Mouse (Mus musculus): ENCODE measurements around the gene Gls2. TPM values are rescaled to one million over a fixed set of nuclear protein-coding genes. Genes with fewer than 3 reads are reported as not detected.
A peak's percentile ranks its signal among the peaks of the same experiment; 100 is the strongest.
"Not testable (repeated sequence)": the region's sequence is repeated elsewhere in the genome, so short reads cannot be mapped to it uniquely, and the experiment has no call there.

The Gls2 gene
- polyA plus RNA-seq, 1 experiment from 2014 or later = 1.1 TPM

GRCm38 (mm10) chr10:128171348-128171747 is 22.9 kb upstream of the Gls2 start:
- not testable (repeated sequence) for H3K9me3 ChIP-seq (ENCODE audit: control insufficient read depth, low read length); H3K9ac ChIP-seq (ENCODE audit: low read depth, low read length); DNase-seq (ENCODE audit: low spot score); H3K4me2 ChIP-seq (ENCODE audit: low read depth, low read length); H3K27ac ChIP-seq (replicated peaks; ENCODE audit: low read depth, low read length); H3K27me3 ChIP-seq (replicated peaks; ENCODE audit: control insufficient read depth, insufficient read depth, low read length); ATAC-seq (ENCODE audit: low read depth); H3K36me3 ChIP-seq (ENCODE audit: control insufficient read depth, insufficient read depth, low read length); H3K4me3 ChIP-seq (ENCODE audit: low read depth, low read length)
- 96% methylated on average over 10 of the region's 10 CpGs for WGBS
- peaks cover 24% of the 10 kb centered on the region for H3K4me1 ChIP-seq (ENCODE audit: control insufficient read depth, insufficient read depth, low read length)

GRCm38 (mm10) chr10:128175302-128175701 is 19.0 kb upstream of the Gls2 start:
- no peaks in the 10 kb centered on the region for H3K9me3 ChIP-seq (ENCODE audit: control insufficient read depth, low read length)
- H3K4me2 ChIP-seq (ENCODE audit: low read depth, low read length) = peak overlapping the region; percentile 92
- H3K27me3 ChIP-seq (replicated peaks; ENCODE audit: control insufficient read depth, insufficient read depth, low read length) = no peaks in the 10 kb centered on the region
- peak overlapping the region; percentile 62 for H3K9ac ChIP-seq (ENCODE audit: low read depth, low read length)
- H3K4me1 ChIP-seq (ENCODE audit: control insufficient read depth, insufficient read depth, low read length) = peaks cover 23% of the 10 kb centered on the region
- peak overlapping the region; percentile 93 for H3K27ac ChIP-seq (replicated peaks; ENCODE audit: low read depth, low read length)
- peak overlapping the region; percentile 55 for H3K4me3 ChIP-seq (ENCODE audit: low read depth, low read length)
- DNase-seq (ENCODE audit: low spot score) (peak; percentile 24), ATAC-seq (ENCODE audit: low read depth) (no peak)
- WGBS = 7% methylated on average over 3 of the region's 3 CpGs
- no peaks in the 10 kb centered on the region for H3K36me3 ChIP-seq (ENCODE audit: control insufficient read depth, insufficient read depth, low read length)

- H3K36me3 ChIP-seq (ENCODE audit: control insufficient read depth, insufficient read depth, low read length) = no peaks in the 10 kb centered on the region
- no peaks in the 10 kb centered on the region for H3K27me3 ChIP-seq (replicated peaks; ENCODE audit: control insufficient read depth, insufficient read depth, low read length)
- peaks cover 23% of the 10 kb centered on the region for H3K4me1 ChIP-seq (ENCODE audit: control insufficient read depth, insufficient read depth, low read length)
- peak; percentile 96 for DNase-seq (ENCODE audit: low spot score)
- peak overlapping the region; percentile 92 for H3K4me2 ChIP-seq (ENCODE audit: low read depth, low read length)
- under 1% methylated on average over 17 of the region's 17 CpGs for WGBS
- H3K9me3 ChIP-seq (ENCODE audit: control insufficient read depth, low read length) = no peaks in the 10 kb centered on the region
- H3K9ac ChIP-seq (ENCODE audit: low read depth, low read length) = peak overlapping the region; percentile 62
- ATAC-seq (ENCODE audit: low read depth) = peak; percentile 90
- peak overlapping the region; percentile 93 for H3K27ac ChIP-seq (replicated peaks; ENCODE audit: low read depth, low read length)
- H3K4me3 ChIP-seq (ENCODE audit: low read depth, low read length) = peak overlapping the region; percentile 55
Observed at GRCm38 (mm10) chr10:128175996-128176755, 18.1 kb upstream of the Gls2 start.

- ATAC-seq (ENCODE audit: low read depth) (no peak), DNase-seq (ENCODE audit: low spot score) (no peak)
- Histone ChIP-seq H3K27ac (replicated peaks; ENCODE audit: low read depth, low read length) (no peak overlapping the region), H3K9ac (ENCODE audit: low read depth, low read length) (no peak overlapping the region), H3K36me3 (ENCODE audit: control insufficient read depth, insufficient read depth, low read length) (no peaks in the 10 kb centered on the region), H3K4me2 (ENCODE audit: low read depth, low read length) (no peak overlapping the region), H3K9me3 (ENCODE audit: control insufficient read depth, low read length) (no peaks in the 10 kb centered on the region), H3K4me3 (ENCODE audit: low read depth, low read length) (no peak overlapping the region), H3K27me3 (replicated peaks; ENCODE audit: control insufficient read depth, insufficient read depth, low read length) (no peaks in the 10 kb centered on the region), H3K4me1 (ENCODE audit: control insufficient read depth, insufficient read depth, low read length) (peaks cover 23% of the 10 kb centered on the region)
- whole genome bisulfite sequencing = 88% methylated on average over 4 of the region's 4 CpGs
Observed at GRCm38 (mm10) chr10:128177316-128177715, 16.9 kb upstream of the Gls2 start.

DNA sequence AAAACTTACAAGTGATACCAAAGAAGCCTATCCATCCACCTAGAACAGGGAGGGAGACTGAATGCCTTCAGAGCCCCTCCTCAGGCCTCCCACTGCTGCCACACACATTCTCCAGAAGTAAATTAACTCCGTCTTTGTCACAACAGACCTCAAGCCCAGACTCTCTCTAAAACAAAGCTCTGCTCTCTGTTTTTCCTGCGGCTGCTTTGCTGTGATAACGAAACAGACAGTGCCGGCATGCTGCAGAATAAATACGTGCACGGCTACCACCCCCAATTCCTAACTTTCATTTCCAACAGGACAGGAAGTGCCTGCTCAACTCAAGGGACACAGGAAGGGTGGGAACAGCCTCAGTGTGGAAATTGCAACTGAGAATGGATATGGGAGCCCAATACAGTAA is 14.3 kb upstream of the Gls2 start, which contains the start of gene Rbms2:
Gene Rbms2 (minus strand): TSS at position 309 of the 400 bp plus-strand sequence.
- Histone ChIP-seq H3K4me1 (ENCODE audit: control insufficient read depth, insufficient read depth, low read length) (peaks cover 10% of the 10 kb centered on the region), H3K4me3 (ENCODE audit: low read depth, low read length) (peak within 1 kb of the TSS; percentile 8), H3K27me3 (replicated peaks; ENCODE audit: control insufficient read depth, insufficient read depth, low read length) (no peaks in the 10 kb centered on the region), H3K27ac (replicated peaks; ENCODE audit: low read depth, low read length) (peak within 1 kb of the TSS; percentile 57), H3K4me2 (ENCODE audit: low read depth, low read length) (peak within 1 kb of the TSS; percentile 30), H3K9ac (ENCODE audit: low read depth, low read length) (0 out of 2 replicates have a peak within 1 kb of the TSS, but pooled peaks have one; percentile 6), H3K36me3 (ENCODE audit: control insufficient read depth, insufficient read depth, low read length) (no peaks in the 10 kb centered on the region), H3K9me3 (ENCODE audit: control insufficient read depth, low read length) (no peaks in the 10 kb centered on the region)
- ATAC-seq (ENCODE audit: low read depth) = no peak
- DNase-seq (ENCODE audit: low spot score) = peak; percentile 29
- under 1% methylated on average over 6 of the region's 6 CpGs for WGBS

DNA sequence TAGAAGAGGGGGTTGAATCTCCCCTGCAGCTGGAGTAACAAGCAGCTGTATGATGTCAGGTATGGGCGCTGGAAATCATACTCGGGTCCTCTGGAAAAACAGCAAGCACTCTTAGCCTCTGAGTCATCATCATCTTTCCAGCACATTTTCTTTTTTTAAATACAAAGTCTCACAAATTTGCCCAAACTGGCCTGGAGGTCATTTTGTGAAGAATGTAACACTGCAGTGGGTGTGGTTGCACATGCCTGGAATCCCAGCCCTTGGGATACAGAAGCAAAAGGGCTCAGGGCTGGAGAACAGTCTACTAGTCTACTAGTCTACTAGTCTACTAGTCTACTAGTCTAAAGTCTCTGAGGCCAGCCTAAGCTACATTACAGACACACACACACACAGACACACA is 10.0 kb upstream of the Gls2 start:
- Histone ChIP-seq H3K4me2 (ENCODE audit: low read depth, low read length) (no peak overlapping the region), H3K9ac (ENCODE audit: low read depth, low read length) (no peak overlapping the region), H3K27me3 (replicated peaks; ENCODE audit: control insufficient read depth, insufficient read depth, low read length) (no peaks in the 10 kb centered on the region), H3K9me3 (ENCODE audit: control insufficient read depth, low read length) (no peaks in the 10 kb centered on the region), H3K4me1 (ENCODE audit: control insufficient read depth, insufficient read depth, low read length) (peaks cover 3% of the 10 kb centered on the region; the same call in 1 of the 2 replicates), H3K27ac (replicated peaks; ENCODE audit: low read depth, low read length) (no peak overlapping the region), H3K36me3 (ENCODE audit: control insufficient read depth, insufficient read depth, low read length) (no peaks in the 10 kb centered on the region), H3K4me3 (ENCODE audit: low read depth, low read length) (no peak overlapping the region)
- 74% methylated on average over 2 of the region's 2 CpGs for WGBS
- ATAC-seq (ENCODE audit: low read depth) (no peak), DNase-seq (ENCODE audit: low spot score) (no peak)

GRCm38 (mm10) chr10:128185277-128185940 is 8.8 kb upstream of the Gls2 start:
- H3K4me3 ChIP-seq (ENCODE audit: low read depth, low read length) = no peak overlapping the region
- DNase-seq (ENCODE audit: low spot score) = peak; percentile 23
- no peak overlapping the region for H3K4me2 ChIP-seq (ENCODE audit: low read depth, low read length)
- no peaks in the 10 kb centered on the region for H3K9me3 ChIP-seq (ENCODE audit: control insufficient read depth, low read length)
- ATAC-seq (ENCODE audit: low read depth) = 0 out of 2 replicates have a peak, but pooled peaks have one; percentile 7
- H3K36me3 ChIP-seq (ENCODE audit: control insufficient read depth, insufficient read depth, low read length) = no peaks in the 10 kb centered on the region
- no peaks in the 10 kb centered on the region for H3K4me1 ChIP-seq (ENCODE audit: control insufficient read depth, insufficient read depth, low read length)
- no peak overlapping the region for H3K27ac ChIP-seq (replicated peaks; ENCODE audit: low read depth, low read length)
- H3K27me3 ChIP-seq (replicated peaks; ENCODE audit: control insufficient read depth, insufficient read depth, low read length) = no peaks in the 10 kb centered on the region
- 52% methylated on average over 6 of the region's 6 CpGs for WGBS
- no peak overlapping the region for H3K9ac ChIP-seq (ENCODE audit: low read depth, low read length)

DNA sequence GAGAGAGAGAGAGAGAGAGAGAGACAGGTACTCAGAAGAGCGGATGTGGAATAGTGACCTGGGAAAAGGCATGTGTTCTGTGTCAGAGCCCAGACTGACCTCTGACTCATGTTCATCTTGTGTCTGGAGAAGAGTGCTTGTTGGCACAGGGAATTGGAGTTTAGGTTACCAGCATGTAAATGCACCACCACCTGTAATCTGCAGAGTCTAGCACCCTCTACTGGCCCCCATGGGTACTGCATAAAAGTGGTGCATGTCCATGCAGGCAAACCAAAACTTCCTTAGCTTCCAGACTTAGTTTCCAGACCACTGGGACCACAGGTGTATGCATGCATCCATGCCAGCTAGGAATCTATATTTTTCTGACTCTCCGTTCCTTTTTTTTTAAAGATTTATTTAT is 8.3 kb upstream of the Gls2 start:
- ATAC-seq (ENCODE audit: low read depth) (peak; percentile 54; the same call in 1 of the 2 replicates), DNase-seq (ENCODE audit: low spot score) (peak; percentile 90)
- 58% methylated on average over 2 of the region's 2 CpGs for WGBS
- H3K9me3 ChIP-seq (ENCODE audit: control insufficient read depth, low read length) = no peaks in the 10 kb centered on the region
- H3K27ac ChIP-seq (replicated peaks; ENCODE audit: low read depth, low read length) = no peak overlapping the region
- no peak overlapping the region for H3K4me2 ChIP-seq (ENCODE audit: low read depth, low read length)
- H3K36me3 ChIP-seq (ENCODE audit: control insufficient read depth, insufficient read depth, low read length) = no peaks in the 10 kb centered on the region
- no peaks in the 10 kb centered on the region for H3K27me3 ChIP-seq (replicated peaks; ENCODE audit: control insufficient read depth, insufficient read depth, low read length)
- H3K9ac ChIP-seq (ENCODE audit: low read depth, low read length) = no peak overlapping the region
- H3K4me3 ChIP-seq (ENCODE audit: low read depth, low read length) = no peak overlapping the region
- H3K4me1 ChIP-seq (ENCODE audit: control insufficient read depth, insufficient read depth, low read length) = no peaks in the 10 kb centered on the region

Measured in embryonic facial prominence, embryonic 14.5 days (tissue).